Mouse (Mus musculus) midbrain, embryonic 14.5 days (tissue): Measurements from ENCODE around the gene Cacnb1. TPM values are rescaled to one million over a fixed set of nuclear protein-coding genes. Genes with fewer than 3 reads are reported as not detected.

Experiments used
- ATAC-seq: fragments of 200-750 bp; cut with Nextera tagmentation; 2 replicates; pipeline ENCODE4 v1.8.0; 2017; ENCODE audit warnings: moderate number of reproducible peaks, moderate library complexity; ENCODE audit not compliant: low FRiP score, low TSS enrichment
- DNase-seq: peaks from one replicate; pipeline ENCODE4 v3.0.0-alpha.2; 2015
- H3K27ac ChIP-seq: fragments of 300-500 bp; sonication (generic); replicated peaks from 2 replicates; pipeline ENCODE4 v1.5.1; 2014; ENCODE audit warnings: mild to moderate bottlenecking, low read depth, low read length, moderate library complexity
- H3K27me3 ChIP-seq: fragments of 300-500 bp; sonication (generic); 2 replicates; pipeline ENCODE4 v1.6.1; 2014; ENCODE audit warnings: low read length, control low read depth, mixed read lengths; ENCODE audit not compliant: control insufficient read depth, insufficient read depth
- H3K36me3 ChIP-seq: fragments of 300-500 bp; sonication (generic); 2 replicates; pipeline ENCODE4 v1.6.1; 2014; ENCODE audit warnings: low read length, control low read depth; ENCODE audit not compliant: control insufficient read depth, insufficient read depth
- H3K4me1 ChIP-seq: fragments of 300-500 bp; sonication (generic); 2 replicates; pipeline ENCODE4 v1.6.1; 2014; ENCODE audit warnings: mild to moderate bottlenecking, antibody characterized with exemption, low read length, control low read depth; ENCODE audit not compliant: control insufficient read depth, insufficient read depth
- H3K4me2 ChIP-seq: fragments of 300-500 bp; sonication (generic); 2 replicates; pipeline ENCODE4 v1.6.1; 2014; ENCODE audit warnings: mild to moderate bottlenecking, low read length, moderate library complexity
- H3K4me3 ChIP-seq: fragments of 300-500 bp; sonication (generic); replicated peaks from 2 replicates; pipeline ENCODE4 v1.5.1; 2014; ENCODE audit warnings: low read depth, low read length
- H3K9ac ChIP-seq: fragments of 300-500 bp; sonication (generic); replicated peaks from 2 replicates; pipeline ENCODE4 v1.6.1; 2014; ENCODE audit warnings: mild to moderate bottlenecking, low read length, moderate library complexity
- H3K9me3 ChIP-seq: fragments of 300-500 bp; sonication (generic); 2 replicates; pipeline ENCODE4 v1.6.1; 2016; ENCODE audit warnings: low read length, control low read depth, mixed read lengths; ENCODE audit not compliant: control insufficient read depth
- WGBS: fragments of 180-500 bp; shearing (Covaris S2); extraction: QIAGEN DNeasy Blood & Tissue Kit; methylation state at CpG from one replicate; pipeline ENCODE4 v1.1.7; 2014; 5-methylcytosine and 5-hydroxymethylcytosine counted together
- polyA plus RNA-seq: library from polyadenylated mRNA; unstranded; fragments of >200 nt; fragmentation: Nextera tagmentation; extraction: Ambion mirVana; gene quantifications from 2 replicates; pipeline ENCODE4 v1.2.1, GENCODE M21; 2014

Cacnb1 gene
- polyA plus RNA-seq, 1 experiment from 2014 or later = 40.6 TPM

GRCm38 (mm10) chr11:98031443-98031770 is 8.6 kb upstream of the Cacnb1 start:
- DNase-seq = peak; percentile 91
- no peak overlapping the region for H3K27ac ChIP-seq
- no peak overlapping the region for H3K4me2 ChIP-seq
- no peak overlapping the region for H3K9ac ChIP-seq
- WGBS = 3% methylated on average over 5 of the region's 5 CpGs
- H3K36me3 ChIP-seq = peaks cover 35% of the 10 kb centered on the region
- H3K4me1 ChIP-seq = peaks cover 20% of the 10 kb centered on the region
- no peak for ATAC-seq
- H3K9me3 ChIP-seq = no peaks in the 10 kb centered on the region
- H3K27me3 ChIP-seq = no peaks in the 10 kb centered on the region
- no peak overlapping the region for H3K4me3 ChIP-seq

GRCm38 (mm10) chr11:98030701-98031442 is 8.0 kb upstream of the Cacnb1 start:
- Histone ChIP-seq H3K27me3 (no peaks in the 10 kb centered on the region), H3K9ac (no peak overlapping the region), H3K4me2 (no peak overlapping the region), H3K4me3 (no peak overlapping the region), H3K27ac (no peak overlapping the region), H3K9me3 (no peaks in the 10 kb centered on the region), H3K4me1 (peaks cover 18% of the 10 kb centered on the region), H3K36me3 (peaks cover 35% of the 10 kb centered on the region)
- no peak for ATAC-seq
- WGBS = 54% methylated on average over 5 of the region's 5 CpGs
- DNase-seq = no peak

- H3K27ac ChIP-seq = no peak overlapping the region
- WGBS = 23% methylated on average over 7 of the region's 7 CpGs
- H3K4me2 ChIP-seq = peak overlapping the region; percentile 89
- no peaks in the 10 kb centered on the region for H3K27me3 ChIP-seq
- H3K36me3 ChIP-seq = peaks cover 35% of the 10 kb centered on the region
- H3K4me3 ChIP-seq = peak overlapping the region; percentile 100
- H3K9ac ChIP-seq = peak overlapping the region; percentile 99
- peaks cover 12% of the 10 kb centered on the region for H3K4me1 ChIP-seq
- H3K9me3 ChIP-seq = no peaks in the 10 kb centered on the region
- DNase-seq (no peak), ATAC-seq (no peak)
These were observed 5.0 kb upstream of the Cacnb1 start for GRCm38 (mm10) chr11:98027785-98028184.

- H3K4me1 ChIP-seq = peaks cover 12% of the 10 kb centered on the region
- H3K27me3 ChIP-seq = no peaks in the 10 kb centered on the region
- H3K4me3 ChIP-seq = peak overlapping the region; percentile 100
- peak overlapping the region; percentile 89 for H3K4me2 ChIP-seq
- H3K27ac ChIP-seq = peak overlapping the region; percentile 84
- DNase-seq (no peak), ATAC-seq (peak; percentile 4; the same call in 1 of the 2 replicates)
- no peaks in the 10 kb centered on the region for H3K9me3 ChIP-seq
- 0% methylated on average over 18 of the region's 18 CpGs for WGBS
- peak overlapping the region; percentile 99 for H3K9ac ChIP-seq
- peaks cover 35% of the 10 kb centered on the region for H3K36me3 ChIP-seq
These were observed 4.5 kb upstream of the Cacnb1 start for GRCm38 (mm10) chr11:98027297-98027688.

- Histone ChIP-seq H3K27me3 (no peaks in the 10 kb centered on the region), H3K9me3 (no peaks in the 10 kb centered on the region), H3K4me1 (peaks cover 12% of the 10 kb centered on the region), H3K4me2 (peak within 1 kb of the TSS; percentile 89), H3K27ac (peak within 1 kb of the TSS; percentile 84), H3K36me3 (peaks cover 35% of the 10 kb centered on the region), H3K4me3 (peak within 1 kb of the TSS; percentile 100), H3K9ac (peak within 1 kb of the TSS; percentile 99)
- ATAC-seq (peak; percentile 66), DNase-seq (peak; percentile 96)
- under 1% methylated on average over 69 of the region's 69 CpGs for WGBS
These were observed 3.9 kb upstream of the Cacnb1 start, which contains the start of gene Rpl19 for GRCm38 (mm10) chr11:98026570-98027296. Gene Rpl19, plus strand, starts transcription at chr11:98026710.

- Histone ChIP-seq H3K9me3 (no peaks in the 10 kb centered on the region), H3K4me3 (peak overlapping the region; percentile 100), H3K9ac (peak overlapping the region; percentile 99), H3K4me2 (peak overlapping the region; percentile 89), H3K27me3 (no peaks in the 10 kb centered on the region), H3K36me3 (peaks cover 33% of the 10 kb centered on the region), H3K27ac (peak overlapping the region; percentile 84), H3K4me1 (peaks cover 16% of the 10 kb centered on the region)
- DNase-seq = no peak
- ATAC-seq = no peak
- WGBS = 4% methylated on average over 15 of the region's 15 CpGs
These were observed 3.4 kb upstream of the Cacnb1 start for GRCm38 (mm10) chr11:98026248-98026569.

- Histone ChIP-seq H3K4me3 (no peak overlapping the region), H3K27me3 (no peaks in the 10 kb centered on the region), H3K4me1 (peaks cover 33% of the 10 kb centered on the region), H3K4me2 (no peak overlapping the region), H3K27ac (no peak overlapping the region), H3K36me3 (peaks cover 16% of the 10 kb centered on the region), H3K9me3 (no peaks in the 10 kb centered on the region), H3K9ac (no peak overlapping the region)
- 90% methylated on average over 3 of the region's 3 CpGs for WGBS
- DNase-seq (no peak), ATAC-seq (no peak)
These were observed 1.7 kb upstream of the Cacnb1 start for GRCm38 (mm10) chr11:98024516-98024915.

GRCm38 (mm10) chr11:98022253-98022554 is 630 bp downstream of the Cacnb1 start:
- H3K4me1 ChIP-seq = peaks cover 42% of the 10 kb centered on the region
- H3K4me2 ChIP-seq = peak overlapping the region; percentile 73
- H3K27ac ChIP-seq = peak overlapping the region; percentile 97
- H3K36me3 ChIP-seq = peaks cover 17% of the 10 kb centered on the region
- H3K9me3 ChIP-seq = no peaks in the 10 kb centered on the region
- no peak for DNase-seq
- WGBS = under 1% methylated on average over 22 of the region's 23 CpGs
- H3K4me3 ChIP-seq = peak overlapping the region; percentile 94
- no peaks in the 10 kb centered on the region for H3K27me3 ChIP-seq
- peak; percentile 35; the same call in 1 of the 2 replicates for ATAC-seq
- H3K9ac ChIP-seq = peak overlapping the region; percentile 95
